Mouse (Mus musculus): Measurements from ENCODE around the gene Dio1.

DNA sequence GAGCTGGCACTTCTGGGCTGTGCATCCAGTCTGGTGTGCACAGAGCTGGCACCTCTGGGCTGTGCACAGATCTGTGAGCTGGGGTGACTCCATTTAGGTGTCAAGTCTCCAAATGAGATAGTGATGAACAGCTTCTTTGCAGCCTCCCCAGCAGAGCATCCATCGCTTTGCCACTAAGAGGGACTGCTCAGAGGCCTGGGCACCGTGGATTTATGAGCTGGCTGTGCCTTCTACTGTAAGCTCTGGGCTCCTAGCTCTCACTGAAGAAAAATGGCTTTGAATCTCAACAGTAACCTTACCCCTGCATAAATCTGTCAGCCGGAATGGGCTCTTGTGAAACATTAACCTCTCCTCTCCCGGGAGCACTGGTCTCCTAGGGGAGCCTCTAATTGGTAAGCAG, 47.6 kb upstream of the Dio1 start:
- no peak for TF ChIP-seq BHLHE40 (IDR thresholded peaks at IDR 0.05; ENCODE audit: borderline replicate concordance, low read depth, low read length)
- no peak for TF ChIP-seq CTCF (IDR thresholded peaks at IDR 0.05 in 2 of 3, conservative IDR thresholded peaks at IDR 0.05 in 1 of 3; ENCODE audit: control insufficient read depth in 1 of 3, insufficient read depth in 1 of 3, low read depth in 2 of 3, low read length in 3 of 3, poor library complexity in 1 of 3, severe bottlenecking in 1 of 3)

Data from MEL (cell line).